Mouse (Mus musculus): ENCODE data around the gene Gpa33. TPM values are rescaled to one million over a fixed set of nuclear protein-coding genes. Genes with fewer than 3 reads are reported as not detected.

The Gpa33 gene
- not detected for polyA plus RNA-seq (2017; shearing (Covaris generic))

DNA sequence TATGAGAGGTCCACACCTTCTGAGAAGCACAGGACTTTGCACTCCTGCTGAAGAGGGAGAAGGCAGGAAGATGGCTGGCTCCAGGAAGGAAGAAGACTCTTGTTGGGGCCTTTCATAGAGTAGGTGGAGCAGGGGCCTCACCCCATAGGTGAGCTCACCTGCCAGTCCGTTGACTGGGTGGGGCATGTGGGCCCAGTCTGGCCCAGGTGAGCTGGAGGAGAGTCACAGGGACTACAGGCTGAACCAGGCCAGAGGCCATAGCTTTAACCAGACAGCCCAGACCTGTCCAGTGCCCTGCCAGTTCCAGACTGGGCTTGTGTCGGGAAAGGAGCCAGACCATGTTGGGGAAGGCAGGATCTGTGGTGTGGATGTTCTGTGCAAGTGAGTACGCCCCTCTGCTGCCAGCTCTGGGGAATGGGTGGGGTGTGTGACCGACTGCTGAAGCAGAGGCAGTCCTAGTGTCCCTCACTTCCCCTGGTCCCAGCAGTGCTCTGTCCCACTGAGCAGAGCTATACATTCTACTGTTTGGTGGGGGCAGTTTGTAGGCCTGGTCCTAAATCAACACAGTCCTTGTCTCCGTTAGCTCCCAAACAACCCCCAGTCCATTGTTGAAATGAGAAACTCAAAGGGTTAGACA lies at the start of gene Gpa33:
Gene Gpa33 (plus strand): TSS at position 15 of the 637 bp plus-strand sequence.

DNA sequence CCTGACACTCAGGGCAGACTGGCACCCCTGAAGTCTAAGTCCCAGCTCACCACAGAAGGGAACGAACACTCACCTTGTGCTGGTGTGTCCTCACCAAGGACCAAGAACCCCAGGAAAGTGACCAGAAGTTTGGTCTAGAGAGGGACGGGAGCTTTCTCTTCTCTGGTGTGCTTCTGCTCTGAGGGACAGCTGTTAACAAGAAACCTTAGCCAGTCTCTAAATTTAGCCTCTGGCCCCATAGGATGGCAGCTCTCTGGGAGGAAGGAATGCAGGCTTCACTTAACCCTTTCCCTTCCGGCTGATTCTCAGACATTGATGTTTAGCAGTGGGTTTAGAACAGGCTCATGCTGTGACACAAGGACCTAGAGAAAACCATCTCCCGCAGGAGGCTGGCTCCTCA lies 2.3 kb upstream of the Gpa33 start, which contains the start of gene Dusp27:
Gene Dusp27 (minus strand): TSS at position 204 of the 400 bp plus-strand sequence.

Other genes with a start within 250 kb of the Gpa33 start
- 31.1 TPM for gene Pou2f1, start 127.6 kb upstream of the Gpa33 start, polyA plus RNA-seq (2017; shearing (Covaris generic))
- gene Dusp27, start 2.3 kb upstream of the Gpa33 start, polyA plus RNA-seq (2017; shearing (Covaris generic)), result not detected
- gene Mael, start 108.5 kb downstream of the Gpa33 start, polyA plus RNA-seq (2017; shearing (Covaris generic)), result not detected
- gene Ildr2, start 123.9 kb downstream of the Gpa33 start, polyA plus RNA-seq (2017; shearing (Covaris generic)), result not detected
- gene Tada1, start 248.9 kb downstream of the Gpa33 start, polyA plus RNA-seq (2017; shearing (Covaris generic)), result 53.1 TPM